Mouse (Mus musculus): ENCODE results near the gene Lrmda. TPM values are rescaled to one million over a fixed set of nuclear protein-coding genes. Genes with fewer than 3 reads are reported as not detected.

The Lrmda gene
- total and polyA plus RNA-seq, 2 experiments from 2014 or later, result 0.38 to 0.82 TPM

GRCm38 (mm10) chr14:22019949-22020845, 685 bp downstream of the Lrmda start:
- H3K27me3 ChIP-seq (ENCODE audit: control insufficient read depth, insufficient read depth, low read length), result 0 out of 2 replicates have a peak, but pooled peaks cover 6% of the 10 kb centered on the region
- WGBS, result 42% methylated on average over 12 of the region's 12 CpGs
- H3K4me2 ChIP-seq (ENCODE audit: low read depth, low read length), result peak overlapping the region; percentile 68
- DNase-seq (ENCODE audit: low spot score) (no peak), ATAC-seq (ENCODE audit: insufficient read depth, low read depth) (no peak)
- H3K9me3 ChIP-seq (replicated peaks; ENCODE audit: control insufficient read depth, low read length), result no peaks in the 10 kb centered on the region
- H3K27ac ChIP-seq (ENCODE audit: low read depth), result no peak overlapping the region
- peaks cover 12% of the 10 kb centered on the region; the same call in 1 of the 2 replicates for H3K4me1 ChIP-seq (ENCODE audit: control insufficient read depth, insufficient read depth)
- no peaks in the 10 kb centered on the region for H3K36me3 ChIP-seq (replicated peaks; ENCODE audit: control insufficient read depth, insufficient read depth, low read length)
- peak overlapping the region; percentile 39 for H3K4me3 ChIP-seq (ENCODE audit: low read depth, low read length)
- peak overlapping the region; percentile 51 for H3K9ac ChIP-seq (replicated peaks; ENCODE audit: low read depth, low read length)
- TF ChIP-seq CTCF (IDR thresholded peaks at IDR 0.05; ENCODE audit: low read depth) (no peak), EP300 (IDR thresholded peaks at IDR 0.05; ENCODE audit: low read depth) (no peak)

GRCm38 (mm10) chr14:22020885-22021284, 1.4 kb downstream of the Lrmda start:
- H3K4me3 ChIP-seq (ENCODE audit: low read depth, low read length), result no peak overlapping the region
- ATAC-seq (ENCODE audit: insufficient read depth, low read depth), result no peak
- 11% methylated on average over 2 of the region's 2 CpGs for WGBS
- DNase-seq (ENCODE audit: low spot score), result peak; percentile 27
- H3K36me3 ChIP-seq (replicated peaks; ENCODE audit: control insufficient read depth, insufficient read depth, low read length), result no peaks in the 10 kb centered on the region
- H3K4me1 ChIP-seq (ENCODE audit: control insufficient read depth, insufficient read depth), result peaks cover 12% of the 10 kb centered on the region; the same call in 1 of the 2 replicates
- no peak overlapping the region for H3K9ac ChIP-seq (replicated peaks; ENCODE audit: low read depth, low read length)
- no peak for TF ChIP-seq EP300 (IDR thresholded peaks at IDR 0.05; ENCODE audit: low read depth)
- TF ChIP-seq CTCF (IDR thresholded peaks at IDR 0.05; ENCODE audit: low read depth), result peak; percentile 43
- no peak overlapping the region for H3K27ac ChIP-seq (ENCODE audit: low read depth)
- H3K9me3 ChIP-seq (replicated peaks; ENCODE audit: control insufficient read depth, low read length), result no peaks in the 10 kb centered on the region
- H3K4me2 ChIP-seq (ENCODE audit: low read depth, low read length), result no peak overlapping the region
- H3K27me3 ChIP-seq (ENCODE audit: control insufficient read depth, insufficient read depth, low read length), result 0 out of 2 replicates have a peak, but pooled peaks cover 6% of the 10 kb centered on the region

- no peak for TF ChIP-seq EP300 (IDR thresholded peaks at IDR 0.05; ENCODE audit: low read depth)
- no peak for TF ChIP-seq CTCF (IDR thresholded peaks at IDR 0.05; ENCODE audit: low read depth)
- DNase-seq (ENCODE audit: low spot score), result no peak
- Histone ChIP-seq H3K4me1 (ENCODE audit: control insufficient read depth, insufficient read depth) (peaks cover 12% of the 10 kb centered on the region; the same call in 1 of the 2 replicates), H3K27ac (ENCODE audit: low read depth) (no peak overlapping the region), H3K27me3 (ENCODE audit: control insufficient read depth, insufficient read depth, low read length) (no peaks in the 10 kb centered on the region), H3K4me3 (ENCODE audit: low read depth, low read length) (no peak overlapping the region), H3K9ac (replicated peaks; ENCODE audit: low read depth, low read length) (no peak overlapping the region), H3K4me2 (ENCODE audit: low read depth, low read length) (no peak overlapping the region), H3K9me3 (replicated peaks; ENCODE audit: control insufficient read depth, low read length) (no peaks in the 10 kb centered on the region), H3K36me3 (replicated peaks; ENCODE audit: control insufficient read depth, insufficient read depth, low read length) (no peaks in the 10 kb centered on the region)
- ATAC-seq (ENCODE audit: insufficient read depth, low read depth), result no peak
- WGBS, result 70% methylated on average over 4 of the region's 4 CpGs
Observed at GRCm38 (mm10) chr14:22023533-22023932, 4.0 kb downstream of the Lrmda start.

GRCm38 (mm10) chr14:22035900-22036299, 16.4 kb downstream of the Lrmda start:
- WGBS, result 68% methylated on average over 3 of the region's 3 CpGs
- Histone ChIP-seq H3K36me3 (replicated peaks; ENCODE audit: control insufficient read depth, insufficient read depth, low read length) (no peaks in the 10 kb centered on the region), H3K4me2 (ENCODE audit: low read depth, low read length) (no peak overlapping the region), H3K4me3 (ENCODE audit: low read depth, low read length) (no peak overlapping the region), H3K9me3 (replicated peaks; ENCODE audit: control insufficient read depth, low read length) (no peaks in the 10 kb centered on the region), H3K9ac (replicated peaks; ENCODE audit: low read depth, low read length) (no peak overlapping the region), H3K27me3 (ENCODE audit: control insufficient read depth, insufficient read depth, low read length) (no peaks in the 10 kb centered on the region), H3K4me1 (ENCODE audit: control insufficient read depth, insufficient read depth) (no peaks in the 10 kb centered on the region), H3K27ac (ENCODE audit: low read depth) (no peak overlapping the region)
- no peak for DNase-seq (ENCODE audit: low spot score)
- TF ChIP-seq CTCF (IDR thresholded peaks at IDR 0.05; ENCODE audit: low read depth) (no peak), EP300 (IDR thresholded peaks at IDR 0.05; ENCODE audit: low read depth) (no peak)
- no peak for ATAC-seq (ENCODE audit: insufficient read depth, low read depth)

GRCm38 (mm10) chr14:22036338-22036737, 16.8 kb downstream of the Lrmda start:
- Histone ChIP-seq H3K27me3 (ENCODE audit: control insufficient read depth, insufficient read depth, low read length) (no peaks in the 10 kb centered on the region), H3K36me3 (replicated peaks; ENCODE audit: control insufficient read depth, insufficient read depth, low read length) (no peaks in the 10 kb centered on the region), H3K4me1 (ENCODE audit: control insufficient read depth, insufficient read depth) (no peaks in the 10 kb centered on the region), H3K4me2 (ENCODE audit: low read depth, low read length) (no peak overlapping the region), H3K4me3 (ENCODE audit: low read depth, low read length) (no peak overlapping the region), H3K9me3 (replicated peaks; ENCODE audit: control insufficient read depth, low read length) (no peaks in the 10 kb centered on the region), H3K9ac (replicated peaks; ENCODE audit: low read depth, low read length) (no peak overlapping the region), H3K27ac (ENCODE audit: low read depth) (no peak overlapping the region)
- TF ChIP-seq EP300 (IDR thresholded peaks at IDR 0.05; ENCODE audit: low read depth) (no peak), CTCF (IDR thresholded peaks at IDR 0.05; ENCODE audit: low read depth) (no peak)
- ATAC-seq (ENCODE audit: insufficient read depth, low read depth), result no peak
- 68% methylated on average over 6 of the region's 6 CpGs for WGBS
- DNase-seq (ENCODE audit: low spot score), result no peak

Data from heart, postnatal 0 days (tissue).